Mouse (Mus musculus) small intestine, adult 2 months (tissue): ENCODE results near the gene Alad. TPM values are rescaled to one million over a fixed set of nuclear protein-coding genes. Genes with fewer than 3 reads are reported as not detected.

Experiments used
- H3K27ac ChIP-seq: fragments of 200-500 bp; 2 replicates; pipeline ENCODE4 v1.5.1; 2012; ENCODE audit warnings: low read depth, low read length, control low read depth, inconsistent platforms; ENCODE audit not compliant: insufficient read depth
- H3K27me3 ChIP-seq: fragments of 200-500 bp; 2 replicates; pipeline ENCODE4 v1.6.1; 2012; ENCODE audit warnings: mild to moderate bottlenecking, moderate library complexity, low read length, inconsistent platforms; ENCODE audit not compliant: control insufficient read depth, insufficient read depth
- H3K36me3 ChIP-seq: fragments of 200-500 bp; 2 replicates; pipeline ENCODE4 v1.6.1; 2012; ENCODE audit warnings: mild to moderate bottlenecking, low read length, control low read depth, inconsistent platforms; ENCODE audit not compliant: control insufficient read depth, insufficient read depth
- H3K4me1 ChIP-seq: fragments of 200-500 bp; 2 replicates; pipeline ENCODE4 v1.6.1; 2012; ENCODE audit warnings: low read length, inconsistent platforms, mixed read lengths; ENCODE audit not compliant: control insufficient read depth, insufficient read depth, insufficient read length
- H3K4me3 ChIP-seq: fragments of 200-500 bp; 2 replicates; pipeline ENCODE4 v1.5.1; 2012; ENCODE audit warnings: low read depth, mild to moderate bottlenecking, control low read depth, inconsistent platforms, low read length, moderate library complexity
- CTCF ChIP-seq: fragments of 200-500 bp; IDR thresholded peaks from 2 replicates; pipeline ENCODE4 v1.5.1; 2012; ENCODE audit warnings: low read depth, mild to moderate bottlenecking, control low read depth, inconsistent platforms, low read length, moderate library complexity, mixed read lengths; ENCODE audit not compliant: insufficient replicate concordance, insufficient read length; ENCODE audit errors: extremely low read depth
- POLR2A ChIP-seq: fragments of 200-500 bp; IDR thresholded peaks from 2 replicates; pipeline ENCODE4 v1.6.1; 2012; ENCODE audit warnings: low read depth, mild to moderate bottlenecking, control low read depth, inconsistent platforms, low read length, moderate library complexity
- WGBS: fragments of 180-500 bp; shearing (Covaris S2); methylation state at CpG from one replicate; pipeline ENCODE4 v1.1.7; 2018; 5-methylcytosine and 5-hydroxymethylcytosine counted together
- polyA plus RNA-seq: library from polyadenylated mRNA; depleted of rRNA; stranded (reverse); fragments of >200 nt; gene quantifications from 2 replicates; pipeline ENCODE4 v1.2.3, GENCODE M21; 2012

Gene Alad
- polyA plus RNA-seq, 1 experiment, result 110 TPM

DNA sequence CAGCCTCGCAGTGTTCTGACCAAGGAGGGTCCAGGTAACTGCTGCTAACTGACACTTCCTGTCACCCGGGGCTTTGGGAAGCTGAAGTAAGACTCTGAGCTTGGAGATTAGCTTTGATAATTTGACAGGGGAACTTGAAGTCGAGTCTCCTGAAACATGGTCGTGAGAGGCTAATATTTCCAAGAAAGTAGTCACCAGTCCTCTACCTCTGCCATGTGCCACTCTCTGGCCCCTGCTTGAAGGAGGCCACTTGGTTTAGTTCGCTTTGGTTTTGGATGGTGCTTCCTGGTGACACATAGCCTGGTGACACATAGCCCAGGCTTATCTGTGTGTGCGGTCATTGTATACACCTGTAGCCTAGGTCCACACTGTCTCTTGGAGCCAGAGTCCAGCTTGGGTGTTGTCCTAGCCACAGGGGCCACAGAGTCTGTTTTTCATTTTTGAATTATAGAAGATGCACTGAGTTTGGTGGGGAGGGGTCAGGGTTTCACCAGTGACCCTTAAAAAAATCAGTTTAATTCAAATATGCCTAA, 40.1 kb upstream of the Alad start, which contains the start of gene Rgs3:
Gene Rgs3 (plus strand): TSS at position 51 of the 533 bp plus-strand sequence.
- Histone ChIP-seq H3K27me3 (no peaks in the 10 kb centered on the region), H3K4me3 (no peak within 1 kb of the TSS), H3K36me3 (no peaks in the 10 kb centered on the region), H3K4me1 (no peaks in the 10 kb centered on the region), H3K27ac (no peak within 1 kb of the TSS)
- TF ChIP-seq CTCF, result no peak
- no peak for TF ChIP-seq POLR2A
- WGBS, result 34% methylated on average over 6 of the region's 6 CpGs

DNA sequence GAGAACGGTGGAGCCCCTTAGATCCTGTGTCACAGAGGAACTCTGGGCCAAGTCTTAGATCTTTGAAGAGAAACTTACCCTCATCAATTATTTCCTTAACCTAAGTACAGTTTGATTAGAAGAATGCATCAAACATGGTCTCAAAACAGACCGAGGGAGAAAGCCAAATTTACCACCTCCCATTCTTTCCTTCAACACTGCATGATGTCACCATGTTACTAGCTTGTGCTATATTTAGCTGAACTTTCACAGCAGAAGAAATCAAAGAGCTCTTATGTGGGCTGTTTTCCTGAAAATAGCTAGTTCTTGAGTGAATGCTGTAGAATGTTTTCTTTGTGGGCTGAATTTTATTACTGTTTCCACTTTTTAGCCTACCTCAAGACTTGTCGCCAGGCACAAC, 37.7 kb upstream of the Alad start:
- H3K36me3 ChIP-seq, result no peaks in the 10 kb centered on the region
- no peak overlapping the region for H3K4me3 ChIP-seq
- no peak overlapping the region for H3K27ac ChIP-seq
- no peaks in the 10 kb centered on the region for H3K4me1 ChIP-seq
- H3K27me3 ChIP-seq, result no peaks in the 10 kb centered on the region
- TF ChIP-seq CTCF (no peak), POLR2A (no peak)
- 63% methylated on average over 3 of the region's 3 CpGs for WGBS

DNA sequence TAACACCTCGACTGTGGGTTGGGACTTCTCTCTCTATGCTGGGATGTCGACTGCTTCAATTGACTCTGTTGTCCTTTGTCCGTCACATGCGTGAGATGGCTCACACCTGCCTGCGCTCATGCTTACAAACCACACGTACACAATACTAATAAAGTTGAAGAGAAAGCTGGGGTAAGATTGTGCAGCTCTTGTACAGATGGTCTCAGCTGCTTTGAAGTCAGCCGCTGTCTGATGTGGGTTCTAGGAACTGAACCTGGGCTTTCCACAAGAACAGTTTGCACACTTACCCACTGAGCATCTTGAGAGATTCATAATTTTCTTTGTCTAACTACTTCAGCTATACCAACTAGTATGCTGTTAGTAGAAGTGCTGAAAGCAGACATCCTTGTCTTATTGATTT, 32.2 kb upstream of the Alad start:
- WGBS, result 78% methylated on average over 7 of the region's 7 CpGs
- Histone ChIP-seq H3K4me1 (no peaks in the 10 kb centered on the region), H3K36me3 (no peaks in the 10 kb centered on the region), H3K4me3 (no peak overlapping the region), H3K27ac (no peak overlapping the region), H3K27me3 (no peaks in the 10 kb centered on the region)
- TF ChIP-seq CTCF (no peak), POLR2A (no peak)

DNA sequence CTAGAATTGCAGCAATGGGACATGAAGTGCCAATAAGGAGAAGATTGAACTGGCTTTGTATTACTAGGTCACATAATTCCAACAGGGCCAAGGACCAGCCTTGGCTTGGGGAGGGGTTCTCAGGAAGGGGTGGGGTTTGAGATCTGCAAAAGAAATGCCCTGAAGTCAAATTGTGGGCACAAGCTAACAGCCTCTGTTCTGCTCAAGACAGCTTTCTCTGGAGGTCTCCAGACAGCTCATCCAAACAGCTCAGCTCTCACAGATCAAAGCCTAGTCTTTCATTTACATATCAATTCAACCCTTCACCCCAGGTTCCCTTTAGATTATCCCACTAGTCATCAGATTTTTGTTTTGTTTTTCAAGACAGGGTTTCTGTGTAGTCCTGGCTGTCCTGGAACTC, 25.1 kb upstream of the Alad start:
- TF ChIP-seq CTCF (no peak), POLR2A (no peak)
- H3K4me3 ChIP-seq, result no peak overlapping the region
- H3K4me1 ChIP-seq, result no peaks in the 10 kb centered on the region
- no peaks in the 10 kb centered on the region for H3K36me3 ChIP-seq
- no peak overlapping the region for H3K27ac ChIP-seq
- no peaks in the 10 kb centered on the region for H3K27me3 ChIP-seq

DNA sequence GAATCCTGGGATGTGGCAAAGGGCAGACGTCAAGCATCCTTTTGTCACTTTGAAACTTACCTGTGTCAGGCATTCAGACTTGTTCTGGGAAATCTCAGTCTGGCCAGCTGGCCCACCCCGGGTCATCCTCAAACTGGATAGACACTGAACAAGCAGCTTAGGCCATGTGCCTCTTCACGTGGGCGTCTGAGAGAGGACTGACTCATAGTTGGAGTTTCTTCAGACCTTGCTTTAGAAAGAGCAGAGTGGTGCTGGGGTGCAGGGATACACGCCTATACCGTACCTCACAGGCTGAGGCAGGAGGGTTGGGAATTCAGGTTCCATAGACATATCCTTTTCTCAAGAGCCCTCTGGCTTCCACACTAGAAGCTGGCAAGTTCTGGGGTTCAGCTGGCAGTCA, 24.1 kb upstream of the Alad start:
- no peak overlapping the region for H3K27ac ChIP-seq
- 86% methylated on average over 6 of the region's 6 CpGs for WGBS
- H3K36me3 ChIP-seq, result no peaks in the 10 kb centered on the region
- H3K4me1 ChIP-seq, result no peaks in the 10 kb centered on the region
- no peaks in the 10 kb centered on the region for H3K27me3 ChIP-seq
- H3K4me3 ChIP-seq, result no peak overlapping the region
- no peak for TF ChIP-seq CTCF
- TF ChIP-seq POLR2A, result no peak

DNA sequence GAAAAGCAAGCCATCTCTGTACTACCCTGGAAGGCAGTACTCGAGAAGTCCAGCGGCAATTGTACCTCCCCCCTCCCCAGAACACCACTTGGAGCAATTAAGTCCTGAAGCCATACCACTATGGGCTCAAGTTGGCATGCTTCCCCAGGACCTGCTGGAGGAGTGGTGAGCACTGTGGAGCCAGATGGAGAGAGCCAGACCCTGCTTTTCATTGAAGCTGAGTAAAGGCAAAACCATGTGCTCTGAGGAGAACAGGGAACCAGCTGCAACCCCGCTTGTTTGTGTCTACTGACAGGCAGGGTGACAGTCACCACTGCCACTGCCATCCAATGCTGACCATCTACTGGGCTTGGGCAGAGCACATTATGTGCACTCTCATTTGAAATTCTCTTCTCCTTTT, 22.1 kb upstream of the Alad start:
- Histone ChIP-seq H3K27ac (no peak overlapping the region), H3K27me3 (no peaks in the 10 kb centered on the region), H3K36me3 (no peaks in the 10 kb centered on the region), H3K4me1 (no peaks in the 10 kb centered on the region), H3K4me3 (no peak overlapping the region)
- 81% methylated on average over 3 of the region's 3 CpGs for WGBS
- no peak for TF ChIP-seq CTCF
- TF ChIP-seq POLR2A, result no peak

DNA sequence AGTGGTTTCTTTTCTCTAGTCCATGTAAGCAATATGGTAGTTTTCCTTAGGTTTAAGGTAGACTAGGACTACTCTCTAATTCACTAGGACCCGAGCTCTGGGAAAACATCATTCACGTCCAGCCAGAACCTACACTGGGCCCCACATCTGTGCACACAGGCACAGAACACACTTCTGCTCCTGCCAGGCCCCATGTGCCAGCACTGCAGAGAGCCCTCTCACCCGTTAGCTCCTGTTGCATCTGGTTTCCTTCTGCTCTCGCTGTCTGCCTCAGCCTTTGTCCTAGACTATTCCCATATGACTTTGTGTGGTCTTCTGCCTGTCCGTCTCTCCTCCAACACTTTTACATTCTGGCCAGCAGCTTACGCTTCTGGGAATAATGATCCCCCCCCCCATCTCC, 14.0 kb upstream of the Alad start:
- Histone ChIP-seq H3K27me3 (no peaks in the 10 kb centered on the region), H3K27ac (no peak overlapping the region), H3K4me1 (peaks cover 2% of the 10 kb centered on the region), H3K4me3 (no peak overlapping the region), H3K36me3 (no peaks in the 10 kb centered on the region)
- no peak for TF ChIP-seq CTCF
- no peak for TF ChIP-seq POLR2A
- WGBS, result 89% methylated on average over 6 of the region's 6 CpGs
